Mouse (Mus musculus) myocyte (in vitro differentiated cells): ENCODE results near the gene Rp2. TPM values are rescaled to one million over a fixed set of nuclear protein-coding genes. Genes with fewer than 3 reads are reported as not detected.
"Not testable (repeated sequence)": the region's sequence is repeated elsewhere in the genome, so short reads cannot be mapped to it uniquely, and the experiment has no call there.

ENCODE experiments used
- H3K27me3 ChIP-seq: one replicate; pipeline ENCODE4 v1.6.1; 2011; ENCODE audit not compliant: control insufficient read depth, insufficient read depth, insufficient read length
- H3K36me3 ChIP-seq: one replicate; pipeline ENCODE4 v1.6.1; 2011; ENCODE audit not compliant: control insufficient read depth, insufficient read depth
- H3K4me2 ChIP-seq: one replicate; pipeline ENCODE4 v1.6.1; 2011; ENCODE audit warnings: low read depth, control low read depth
- H3K4me3 ChIP-seq: one replicate; pipeline ENCODE4 v1.5.1; 2011; ENCODE audit warnings: mild to moderate bottlenecking, control low read depth, moderate library complexity
- H3K79me2 ChIP-seq: one replicate; pipeline ENCODE4 v1.6.1; 2011; ENCODE audit not compliant: control insufficient read depth, insufficient read depth
- H3ac ChIP-seq: one replicate; pipeline ENCODE4 v1.6.1; 2011; ENCODE audit not compliant: control insufficient read depth, insufficient read length
- CEBPB ChIP-seq: IDR thresholded peaks from 2 replicates; pipeline ENCODE4 v1.6.1; 2011; ENCODE audit warnings: mild to moderate bottlenecking, moderate library complexity; ENCODE audit not compliant: poor library complexity, insufficient read depth, severe bottlenecking
- E2F4 ChIP-seq: IDR thresholded peaks from one replicate; pipeline ENCODE4 v1.6.1; 2011; ENCODE audit warnings: mild to moderate bottlenecking, control low read depth, moderate library complexity; ENCODE audit not compliant: insufficient read depth
- MAX ChIP-seq: IDR thresholded peaks from one replicate; pipeline ENCODE4 v1.6.1; 2011; ENCODE audit warnings: low read depth, mild to moderate bottlenecking, control low read depth
- MYOD1 ChIP-seq, 3 experiments: IDR thresholded peaks; one replicate each; pipeline ENCODE4 v1.6.1; 2011; ENCODE audit warnings: control low read depth in 2 of 3, low read depth in 2 of 3, mild to moderate bottlenecking in 2 of 3, moderate library complexity in 1 of 3; ENCODE audit not compliant: insufficient read length in 2 of 3, control insufficient read depth in 1 of 3
- MYOG ChIP-seq, 3 experiments: IDR thresholded peaks; one replicate each; pipeline ENCODE4 v1.6.1; 2011; ENCODE audit warnings: control low read depth in 2 of 3, low read depth in 2 of 3, mild to moderate bottlenecking in 2 of 3; ENCODE audit not compliant: insufficient read length in 2 of 3, control insufficient read depth in 1 of 3, insufficient read depth in 1 of 3
- POLR2A ChIP-seq: IDR thresholded peaks from one replicate; pipeline ENCODE4 v1.6.1; 2011; ENCODE audit warnings: low read depth, mild to moderate bottlenecking, control low read depth, moderate library complexity; ENCODE audit not compliant: insufficient read length
- POLR2AphosphoS2 ChIP-seq: IDR thresholded peaks from one replicate; pipeline ENCODE4 v1.6.1; 2011; ENCODE audit warnings: low read depth, control low read depth; ENCODE audit not compliant: insufficient read length
- REST ChIP-seq: IDR thresholded peaks from one replicate; pipeline ENCODE4 v1.6.1; 2011; ENCODE audit warnings: mild to moderate bottlenecking, control low read depth, moderate library complexity; ENCODE audit not compliant: insufficient read depth, insufficient read length
- SRF ChIP-seq: IDR thresholded peaks from one replicate; pipeline ENCODE4 v1.6.1; 2011; ENCODE audit warnings: low read depth; ENCODE audit not compliant: control insufficient read depth, insufficient read length
- TCF12 ChIP-seq: IDR thresholded peaks from one replicate; pipeline ENCODE4 v1.6.1; 2011; ENCODE audit warnings: mild to moderate bottlenecking, control low read depth; ENCODE audit not compliant: poor library complexity, insufficient read depth, severe bottlenecking
- TCF3 ChIP-seq: IDR thresholded peaks from one replicate; pipeline ENCODE4 v1.6.1; 2011; ENCODE audit warnings: low read depth, control low read depth; ENCODE audit not compliant: insufficient read length
- USF1 ChIP-seq: IDR thresholded peaks from one replicate; pipeline ENCODE4 v1.6.1; 2011; ENCODE audit warnings: low read depth, mild to moderate bottlenecking, control low read depth, moderate library complexity
- polyA plus RNA-seq: library from polyadenylated mRNA; unstranded; fragments of >200 nt; fragmentation: generic; extraction: Trizol; gene quantifications from one replicate; pipeline ENCODE4 v1.2.1, GENCODE M21; 2012; ENCODE audit warnings: missing spikeins

The Rp2 gene
- polyA plus RNA-seq, 1 experiment = 2.3 TPM

- Histone ChIP-seq H3K4me3 (no peak overlapping the region), H3K79me2 (no peaks in the 10 kb centered on the region), H3K36me3 (no peaks in the 10 kb centered on the region), H3K27me3 (no peaks in the 10 kb centered on the region), H3ac (no peak overlapping the region), H3K4me2 (no peak overlapping the region)
- TF ChIP-seq CEBPB (no peak), REST (no peak)
These were observed 17.9 kb upstream of the Rp2 start for GRCm38 (mm10) chrX:20346355-20346754.

GRCm38 (mm10) chrX:20350241-20350640 is 14.0 kb upstream of the Rp2 start:
- H3ac ChIP-seq, H3K4me2 ChIP-seq, H3K36me3 ChIP-seq, H3K79me2 ChIP-seq, H3K4me3 ChIP-seq, H3K27me3 ChIP-seq: not testable (repeated sequence)

- H3K4me3 ChIP-seq = no peak overlapping the region
- no peaks in the 10 kb centered on the region for H3K79me2 ChIP-seq
- no peaks in the 10 kb centered on the region for H3K27me3 ChIP-seq
- TF ChIP-seq POLR2A (no peak), TCF12 (no peak), REST (no peak)
- no peaks in the 10 kb centered on the region for H3K36me3 ChIP-seq
- no peak overlapping the region for H3K4me2 ChIP-seq
- H3ac ChIP-seq = no peak overlapping the region
These were observed 9.0 kb upstream of the Rp2 start for GRCm38 (mm10) chrX:20355283-20355682.

GRCm38 (mm10) chrX:20356309-20356708 is 8.0 kb upstream of the Rp2 start:
- TF ChIP-seq CEBPB (no peak), MYOD1 (IDR thresholded peaks at IDR 0.05; ENCODE audit: control insufficient read depth in 1 of 3, insufficient read length in 2 of 3, low read depth in 2 of 3) (no peak)
- Histone ChIP-seq H3K4me2 (no peak overlapping the region), H3K4me3 (no peak overlapping the region), H3ac (no peak overlapping the region), H3K27me3 (no peaks in the 10 kb centered on the region), H3K79me2 (no peaks in the 10 kb centered on the region), H3K36me3 (no peaks in the 10 kb centered on the region)

GRCm38 (mm10) chrX:20366036-20366435 is 1.8 kb downstream of the Rp2 start:
- Histone ChIP-seq H3K4me2 (peak overlapping the region; percentile 59), H3ac (no peak overlapping the region), H3K27me3 (no peaks in the 10 kb centered on the region), H3K79me2 (peaks cover 17% of the 10 kb centered on the region), H3K36me3 (no peaks in the 10 kb centered on the region), H3K4me3 (no peak overlapping the region)
- TF ChIP-seq USF1 (no peak), MYOD1 (IDR thresholded peaks at IDR 0.05; ENCODE audit: control insufficient read depth in 1 of 3, insufficient read length in 2 of 3, low read depth in 2 of 3) (no peak), REST (no peak), SRF (no peak), POLR2AphosphoS2 (no peak), CEBPB (no peak), MAX (no peak), MYOG (IDR thresholded peaks at IDR 0.05; ENCODE audit: control insufficient read depth in 1 of 3, insufficient read depth in 1 of 3, insufficient read length in 2 of 3, low read depth in 2 of 3) (no peak), POLR2A (no peak), TCF3 (no peak), E2F4 (no peak), TCF12 (no peak)

- Histone ChIP-seq H3K27me3 (no peaks in the 10 kb centered on the region), H3K4me3 (no peak overlapping the region), H3K36me3 (no peaks in the 10 kb centered on the region), H3K4me2 (no peak overlapping the region), H3K79me2 (no peaks in the 10 kb centered on the region), H3ac (no peak overlapping the region)
- TF ChIP-seq MYOD1 (IDR thresholded peaks at IDR 0.05; ENCODE audit: control insufficient read depth in 1 of 3, insufficient read length in 2 of 3, low read depth in 2 of 3) = no peak
- no peak for TF ChIP-seq TCF12
- TF ChIP-seq MAX = no peak
These were observed 15.2 kb downstream of the Rp2 start for GRCm38 (mm10) chrX:20379347-20380014.
